Mouse (Mus musculus) adrenal gland, postnatal 14 days (tissue): ENCODE data around the gene Slc36a3. TPM values are rescaled to one million over a fixed set of nuclear protein-coding genes. Genes with fewer than 3 reads are reported as not detected.

Experiments
- DNase-seq: peaks from one replicate; pipeline ENCODE4 v3.0.0; 2021; ENCODE audit warnings: mixed read lengths
- long read RNA-seq, 2 experiments: library from polyadenylated mRNA; stranded (forward); transcript quantifications; one replicate each; pipeline ENCODE4 v2.0.0; 2021
- total RNA-seq: library from RNA; stranded (reverse); gene quantifications from 2 replicates; pipeline ENCODE4 v1.2.3, GENCODE M21; 2021

The Slc36a3 gene
- not detected in 2 replicates for total RNA-seq
- long read RNA-seq, experiment 1, result 0 reads
- long read RNA-seq, experiment 2, result 0 reads

DNA sequence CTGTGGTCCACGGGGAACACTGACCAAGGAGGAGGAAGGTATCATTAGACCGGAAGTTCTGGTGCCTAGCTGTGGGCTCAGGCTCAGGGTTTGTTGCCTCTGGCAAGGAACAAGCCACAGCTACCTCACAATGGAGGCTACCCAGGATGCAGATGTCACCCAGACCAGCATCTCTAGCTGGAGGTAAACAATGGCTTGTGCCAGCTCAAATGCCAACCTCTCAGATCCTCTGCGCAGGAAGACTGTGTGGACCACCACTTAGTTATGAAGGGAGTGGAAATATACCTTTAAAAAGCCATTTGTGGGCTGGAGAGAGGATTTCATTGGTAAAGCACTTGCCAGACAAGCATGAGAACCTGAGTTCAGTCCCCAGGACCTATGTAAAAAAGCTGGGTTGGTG, at the start of gene Slc36a3:
Gene Slc36a3, minus strand, starts transcription at position 101 of the 400 bp plus-strand sequence.
- no peak for DNase-seq

DNA sequence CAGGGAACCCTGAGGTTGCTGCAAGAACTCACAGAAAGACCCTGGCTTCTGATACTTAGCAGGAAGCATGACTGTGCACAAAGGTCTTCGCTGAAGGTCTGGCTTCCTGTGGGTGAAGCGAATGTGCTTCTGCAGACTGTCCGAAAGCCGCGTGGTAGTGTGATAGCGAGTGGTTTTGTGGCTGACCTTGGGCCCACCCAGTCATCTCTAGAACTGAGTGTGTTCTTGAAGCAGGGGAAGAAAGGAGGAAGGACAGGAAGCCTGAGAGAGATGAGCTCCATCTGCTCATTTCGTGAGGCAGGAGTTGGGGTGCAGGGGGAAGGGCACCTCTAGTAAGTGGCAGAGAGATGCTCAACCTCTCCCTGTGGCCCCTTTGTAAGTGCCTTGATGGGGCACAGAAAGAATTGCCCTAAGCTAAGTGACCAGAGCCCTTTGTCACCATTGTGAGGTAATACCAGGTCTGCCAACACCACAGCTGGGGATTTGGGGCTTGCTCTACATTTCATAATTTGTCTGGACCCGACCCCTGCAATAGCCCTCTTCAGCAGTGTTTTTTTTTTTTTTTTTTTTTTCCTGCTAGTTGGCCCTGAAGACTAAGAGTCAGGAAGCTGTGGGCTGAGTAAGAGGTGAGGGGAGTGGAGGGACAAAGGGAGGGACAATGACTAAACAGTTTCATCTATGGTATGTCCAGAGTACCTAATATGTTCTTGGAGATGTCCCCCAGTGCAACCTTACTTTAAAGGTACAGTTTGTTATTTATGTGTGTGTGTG, 46.4 kb upstream of the Slc36a3 start:
- no peak for DNase-seq

DNA sequence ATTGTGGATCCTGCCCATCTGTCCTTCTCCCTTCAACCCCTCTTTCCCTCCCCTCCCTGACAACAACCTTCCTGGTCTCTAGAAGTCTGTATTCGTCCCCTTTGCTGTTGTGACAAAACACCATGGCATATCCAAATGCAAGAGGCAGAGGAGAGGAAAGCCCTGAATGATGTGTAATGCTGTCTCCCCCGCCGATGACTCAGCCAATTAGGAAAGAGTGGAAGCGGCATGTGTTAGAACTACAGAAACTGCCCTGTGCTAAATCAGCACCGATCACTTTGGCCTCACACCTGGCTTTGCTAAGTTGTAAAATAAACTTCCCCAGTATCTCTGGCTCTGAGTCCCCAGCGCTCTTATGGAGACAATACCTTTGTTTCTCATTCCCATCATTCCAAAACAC, 45.6 kb upstream of the Slc36a3 start:
- no peak for DNase-seq

DNA sequence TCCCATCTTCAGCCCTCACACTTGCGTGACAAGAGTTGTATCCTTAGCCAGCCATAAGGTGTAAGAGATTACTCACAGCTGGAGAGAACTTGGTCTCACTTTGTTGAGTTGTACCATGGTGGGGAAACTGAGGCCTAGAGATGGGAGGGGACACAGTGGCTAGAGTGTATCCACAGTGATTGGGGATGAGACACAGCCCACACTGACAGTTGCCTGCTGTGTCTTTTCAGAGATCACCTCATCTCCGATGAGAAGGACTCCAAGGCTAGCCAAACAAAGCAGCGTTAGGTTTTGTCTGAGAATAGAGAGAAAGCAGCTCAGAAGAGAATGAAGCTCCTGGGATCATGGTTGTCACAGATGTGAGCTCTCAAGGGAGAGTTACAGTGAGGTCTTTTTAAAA, 38.7 kb upstream of the Slc36a3 start:
- DNase-seq, result no peak

DNA sequence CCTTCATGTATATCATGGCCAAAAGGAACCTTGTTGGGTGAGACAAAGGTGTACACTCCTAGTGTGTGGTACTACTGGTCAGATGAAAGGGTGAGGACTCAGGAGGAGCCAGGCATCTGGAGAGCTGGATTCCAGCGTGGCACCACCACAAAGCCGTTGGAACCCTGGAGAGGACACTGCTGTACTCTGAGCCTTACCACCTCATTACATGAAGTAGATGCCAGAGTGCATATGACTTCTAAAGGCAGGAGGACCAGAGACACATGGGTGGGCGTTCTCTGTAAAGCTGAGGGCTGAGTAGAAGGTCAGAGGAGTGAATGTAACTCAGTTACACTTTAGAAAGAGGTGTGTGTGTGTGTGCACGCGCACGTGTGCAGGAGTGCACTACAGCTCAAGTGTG, 36.3 kb upstream of the Slc36a3 start:
- no peak for DNase-seq

DNA sequence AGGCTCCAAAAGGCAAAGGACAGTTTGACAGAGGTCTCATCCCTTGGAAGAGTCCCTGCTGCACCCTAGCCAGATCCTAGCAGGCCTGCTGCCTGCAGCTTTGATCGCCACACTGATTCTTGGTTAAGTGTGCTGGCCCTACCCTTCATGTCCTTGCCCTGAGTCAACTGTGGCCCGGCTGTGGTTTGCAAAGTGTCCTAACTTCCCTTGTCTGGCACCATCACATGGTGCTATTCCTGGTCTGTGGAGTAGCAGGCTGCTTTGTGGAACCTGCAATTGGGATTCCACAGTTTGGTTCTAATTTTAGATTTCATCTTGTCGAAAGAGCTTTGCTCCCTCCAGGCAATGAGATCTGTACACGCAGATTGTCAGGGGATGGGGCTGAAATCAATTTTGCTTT, 35.8 kb upstream of the Slc36a3 start:
- no peak for DNase-seq

DNA sequence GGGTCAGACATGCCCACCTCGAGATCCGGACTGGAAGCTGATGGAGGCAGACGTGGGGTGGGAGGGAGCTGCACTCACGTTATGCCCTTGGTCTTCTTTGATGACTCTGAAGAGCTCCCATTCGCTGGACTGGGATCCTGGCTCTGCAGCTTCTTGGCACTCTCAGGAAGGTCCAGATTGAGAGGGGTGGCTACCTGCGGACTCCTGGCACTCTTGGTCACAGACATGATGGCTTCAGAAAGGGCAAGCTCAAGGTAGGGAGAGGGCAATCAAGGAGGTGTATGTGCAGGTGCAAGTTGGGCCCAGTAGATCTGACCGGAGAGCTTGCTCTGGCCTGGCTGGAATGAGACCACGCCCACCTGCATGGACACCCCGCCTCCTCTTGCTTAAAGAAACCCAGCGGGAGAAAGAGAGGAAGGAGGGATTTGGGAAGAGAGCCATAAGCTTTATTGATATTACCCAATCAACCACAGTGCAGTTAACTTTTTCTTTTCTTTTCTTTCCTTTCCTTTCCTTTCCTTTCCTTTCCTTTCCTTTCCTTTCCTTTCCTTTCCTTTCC, 33.3 kb upstream of the Slc36a3 start, which contains the start of gene Slc36a2:
Gene Slc36a2, minus strand, starts transcription at position 345 of the 559 bp plus-strand sequence.
- peak; percentile 60 for DNase-seq

DNA sequence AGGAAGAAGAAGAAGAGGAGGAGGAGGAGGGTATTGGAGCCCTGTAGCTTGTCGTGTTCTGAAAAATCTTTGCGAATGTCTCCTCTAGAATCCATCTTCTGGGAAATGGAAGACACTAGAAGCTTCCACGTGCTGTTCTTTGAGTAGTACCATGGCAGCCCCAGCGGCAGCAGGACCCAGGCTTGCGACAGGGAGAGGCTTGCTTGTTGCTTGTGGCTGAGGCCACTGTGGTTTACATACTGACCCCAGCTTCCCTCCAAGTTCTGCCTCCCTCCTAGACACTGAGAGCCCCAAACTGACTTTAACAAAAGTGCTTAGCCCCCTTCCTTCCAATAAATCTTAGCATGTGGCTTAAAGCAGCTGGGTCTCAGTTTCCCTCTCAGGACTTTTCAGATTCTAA, 32.7 kb upstream of the Slc36a3 start:
- DNase-seq, result no peak

DNA sequence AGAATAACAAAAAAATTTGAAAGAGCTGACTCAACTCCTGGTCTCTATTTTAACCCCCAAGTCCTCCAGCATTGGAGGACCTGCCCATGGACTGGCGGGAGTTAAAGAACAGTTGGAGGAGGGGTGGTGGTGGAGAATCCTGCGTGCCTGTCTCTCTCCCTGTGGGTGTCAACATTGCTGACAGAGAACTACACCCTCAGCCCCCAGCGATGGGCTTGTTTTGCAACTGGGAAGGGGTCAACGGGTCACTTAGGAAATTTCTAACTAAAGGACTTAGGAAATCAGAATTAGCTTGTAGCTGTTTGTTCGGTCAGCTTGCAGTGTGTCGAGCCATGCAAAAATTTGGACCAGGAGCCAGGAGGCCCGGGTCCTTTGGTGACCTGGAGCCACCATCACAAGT, 31.6 kb upstream of the Slc36a3 start:
- peak; percentile 54 for DNase-seq

DNA sequence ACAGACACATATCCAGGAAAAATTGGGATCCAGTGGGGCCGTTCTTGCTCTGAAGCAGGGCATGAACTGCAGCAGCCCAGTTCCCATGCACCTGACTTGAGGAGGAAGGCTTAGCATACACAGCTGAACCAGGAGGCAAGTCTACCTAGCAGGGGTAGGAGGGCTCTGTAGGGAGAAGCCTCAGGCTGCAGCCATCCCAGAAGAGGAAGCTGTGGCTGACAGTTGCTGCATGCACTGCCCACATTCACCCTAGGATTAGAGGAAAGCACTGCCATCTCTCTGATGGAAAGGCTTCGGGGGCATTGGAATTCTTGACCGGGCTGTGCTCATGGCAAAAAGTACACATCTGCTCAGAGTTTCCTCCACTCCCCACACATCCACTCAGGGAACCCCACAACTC, 28.3 kb upstream of the Slc36a3 start:
- no peak for DNase-seq

DNA sequence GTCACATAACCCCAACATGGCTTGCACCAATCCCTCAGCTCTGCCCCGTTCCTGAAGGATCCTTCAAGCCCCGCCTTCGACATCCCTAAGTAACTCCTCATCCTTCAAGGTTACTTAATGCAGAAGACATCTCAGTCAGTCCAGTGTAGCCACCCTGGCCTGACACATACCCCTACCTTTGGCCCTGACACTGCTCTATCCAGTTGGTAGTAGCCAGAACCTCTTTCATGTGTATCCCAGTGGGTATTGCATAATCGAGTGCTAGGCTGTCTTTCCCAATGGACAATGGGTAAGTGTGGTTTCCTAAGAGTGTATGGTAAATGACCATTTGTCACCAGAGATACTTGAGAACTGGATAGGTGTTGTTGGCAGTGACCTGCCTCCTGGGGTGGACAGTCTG, 27.3 kb upstream of the Slc36a3 start:
- peak; percentile 44 for DNase-seq

DNA sequence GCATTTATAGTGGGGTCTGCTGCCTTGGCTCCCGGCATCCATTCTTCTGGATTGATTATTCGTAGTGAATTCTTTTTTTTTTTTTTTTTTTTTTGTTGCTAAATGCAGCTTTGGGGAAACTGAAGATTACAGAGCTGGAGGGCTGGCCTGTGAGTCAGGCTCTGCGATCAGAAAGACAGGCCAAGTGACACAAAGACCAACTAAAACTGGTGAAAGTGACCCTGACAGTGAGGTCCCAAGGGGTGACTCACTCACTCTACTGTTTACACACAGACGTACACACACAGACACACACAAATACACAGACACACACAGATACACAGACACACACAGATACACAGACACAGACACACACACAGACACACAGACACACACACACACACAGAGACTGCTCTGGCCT, 19.0 kb upstream of the Slc36a3 start:
- peak; percentile 30 for DNase-seq

DNA sequence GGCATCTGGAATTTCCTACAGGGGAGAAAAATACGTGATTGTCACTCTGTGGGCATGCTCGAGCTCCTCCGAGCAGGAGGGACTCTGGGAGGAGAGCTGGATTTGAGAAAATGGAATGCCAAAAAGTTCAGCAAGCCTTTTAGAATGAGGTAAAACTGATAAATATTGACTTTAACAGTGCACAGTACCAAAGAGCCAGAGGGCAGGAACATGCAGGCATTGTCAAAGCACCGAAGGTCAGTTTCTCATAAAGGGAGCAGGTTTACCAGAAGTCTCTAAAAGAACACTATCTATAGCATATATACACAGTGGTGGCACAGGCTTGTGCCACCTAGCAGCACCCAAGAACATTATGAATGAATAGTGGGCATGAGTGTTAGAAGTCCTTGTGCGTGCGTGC, 17.4 kb upstream of the Slc36a3 start:
- no peak for DNase-seq

DNA sequence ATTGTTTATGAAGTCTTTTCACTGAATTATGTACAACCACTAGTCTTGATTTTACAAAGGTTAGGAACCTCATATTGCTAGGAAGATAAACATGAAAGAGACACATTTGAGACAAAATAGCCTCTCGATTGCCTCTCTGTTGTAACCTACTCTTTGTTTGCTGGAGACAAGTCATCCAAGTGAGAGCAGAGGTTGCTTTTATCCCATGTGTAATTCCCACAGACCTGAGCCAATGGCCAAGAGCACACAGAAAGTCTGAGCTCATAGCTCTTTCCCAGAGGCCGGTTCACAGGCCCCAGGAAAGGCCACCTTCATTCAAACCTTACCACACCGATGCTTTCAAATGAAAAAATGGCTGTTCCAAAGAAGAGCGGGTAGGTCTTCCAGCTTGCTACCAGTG, 17.0 kb upstream of the Slc36a3 start:
- DNase-seq, result no peak

DNA sequence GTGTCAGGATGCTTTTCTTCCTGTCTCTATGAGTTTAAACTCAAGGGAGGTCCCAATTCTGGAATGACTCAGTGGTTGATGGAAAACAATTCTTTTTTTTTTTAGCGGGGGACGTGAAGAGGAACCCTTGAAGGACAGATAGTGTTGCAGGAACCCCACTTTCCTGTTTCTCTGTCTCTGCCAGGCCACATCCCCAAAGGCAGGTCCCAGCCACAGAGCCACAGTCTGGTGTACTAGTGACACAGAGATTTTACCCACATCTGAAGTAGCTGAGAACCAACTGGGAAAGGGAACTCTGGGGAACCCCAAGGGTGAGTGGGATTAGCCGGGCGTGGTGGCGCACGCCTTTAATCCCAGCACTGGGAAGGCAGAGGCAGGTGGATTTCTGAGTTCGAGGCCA, 14.2 kb upstream of the Slc36a3 start:
- no peak for DNase-seq

DNA sequence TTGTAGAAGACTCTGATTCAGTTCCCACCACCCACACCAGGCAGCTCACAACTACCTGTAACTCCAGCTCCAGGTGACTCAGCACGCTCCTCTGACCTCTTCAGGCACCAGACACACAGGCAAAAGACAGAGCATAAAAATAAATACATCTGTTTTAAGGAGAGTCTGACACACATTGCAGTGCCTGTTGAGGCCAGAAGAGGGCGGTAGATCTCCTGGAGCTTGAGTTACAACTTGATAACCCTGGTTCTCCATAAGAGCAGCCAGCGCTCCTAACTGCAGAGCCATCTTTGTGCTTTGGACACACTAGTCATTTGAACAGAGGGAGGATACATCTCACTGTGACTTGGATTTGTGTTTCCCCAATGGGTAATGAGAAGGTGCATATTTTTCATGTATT, 13.2 kb upstream of the Slc36a3 start:
- peak; percentile 79 for DNase-seq

DNA sequence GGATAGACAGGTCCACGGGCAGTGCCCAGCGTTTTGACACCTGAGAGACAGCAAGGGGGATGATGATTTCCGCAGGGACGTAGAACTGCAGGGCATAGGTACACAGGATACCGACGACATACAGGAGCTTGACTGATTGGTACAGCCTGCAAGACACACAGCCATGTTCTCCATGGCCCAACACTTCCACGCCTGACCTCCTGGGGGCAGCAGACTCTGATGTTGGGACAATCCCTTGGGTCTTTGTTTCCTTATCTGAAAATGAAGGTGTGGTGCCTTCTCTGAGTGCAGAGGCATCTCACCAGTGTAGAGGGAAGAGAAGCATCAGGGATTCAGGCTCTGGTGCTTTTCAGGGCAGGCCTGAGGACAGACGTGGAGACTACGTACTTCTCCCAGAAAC, 11.2 kb upstream of the Slc36a3 start:
- peak; percentile 79 for DNase-seq

DNA sequence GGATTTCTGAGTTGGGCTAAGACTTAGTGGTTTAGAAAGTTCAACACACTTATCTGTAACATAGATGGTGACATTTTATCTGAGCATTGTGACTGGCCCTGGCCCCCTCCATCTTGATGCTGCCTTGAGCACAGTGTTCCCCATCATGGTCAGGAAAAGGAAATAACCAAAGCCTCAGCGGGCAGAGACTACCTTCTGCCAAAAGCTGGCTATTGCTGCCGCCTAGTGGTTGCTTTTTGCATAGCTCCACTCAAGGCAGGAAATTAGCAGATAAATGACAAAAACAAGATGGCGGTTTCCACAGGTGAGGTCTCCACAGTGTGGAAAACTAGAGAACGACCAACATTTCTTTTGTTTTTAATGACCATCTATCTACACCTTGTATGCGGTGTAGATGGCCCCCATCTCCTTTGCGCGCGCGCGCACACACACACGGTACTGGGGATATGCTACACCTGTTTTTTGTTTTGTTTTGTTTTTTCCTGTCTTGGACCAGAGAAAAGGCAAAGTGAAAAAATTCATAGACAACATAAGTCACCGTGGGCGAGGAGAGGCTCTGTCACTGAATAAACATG, 7.4 kb upstream of the Slc36a3 start:
- peak; percentile 91 for DNase-seq

DNA sequence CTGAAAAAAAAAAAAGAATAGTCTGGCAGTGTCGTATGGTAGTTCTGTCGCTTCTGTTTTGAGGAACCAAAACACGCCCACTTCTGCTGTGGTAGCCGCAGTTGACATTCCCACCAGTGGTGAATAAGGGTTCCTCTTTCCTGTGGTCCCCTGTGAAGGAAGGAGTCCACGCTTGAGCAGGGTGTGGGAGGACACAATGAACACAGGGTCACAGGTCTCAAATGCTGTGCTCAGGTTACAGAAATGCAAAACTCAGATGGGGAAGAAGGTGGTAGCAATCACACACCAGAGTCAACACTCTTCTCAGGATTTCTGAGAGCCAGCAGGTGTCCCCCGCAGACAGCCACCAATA, 3.5 kb upstream of the Slc36a3 start:
- DNase-seq, result no peak

DNA sequence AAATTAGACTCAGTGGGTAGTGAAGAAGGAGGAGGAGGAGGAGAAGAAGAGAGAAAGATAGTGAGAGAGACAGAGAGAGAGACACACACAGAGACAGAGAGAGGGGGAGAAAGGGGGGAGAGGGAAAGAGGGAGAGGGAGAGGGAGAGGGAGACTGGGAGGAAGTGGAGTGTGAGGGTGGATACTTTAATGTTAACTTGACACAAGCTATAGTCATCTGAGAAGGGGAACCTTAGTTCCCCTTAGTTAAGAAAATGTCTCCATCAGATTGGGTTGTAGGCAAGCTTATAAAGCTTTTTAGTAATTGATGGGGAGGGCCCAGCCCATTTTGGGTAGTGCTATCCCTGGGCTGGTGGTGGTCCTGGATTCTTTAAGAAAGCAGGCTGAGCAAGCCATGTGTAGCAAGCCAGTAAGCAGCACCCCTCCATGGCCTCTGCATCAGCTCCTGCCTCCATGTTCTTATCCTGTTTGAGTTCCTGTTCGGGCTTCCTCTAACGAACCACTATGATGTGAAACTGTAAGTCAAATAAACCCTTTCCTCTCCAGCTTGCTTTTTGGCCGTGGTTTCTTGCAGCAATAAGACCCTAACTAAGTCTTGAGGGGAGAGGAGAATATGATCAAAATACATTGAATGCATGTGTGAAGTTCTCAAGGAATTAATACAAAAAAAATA, 3.0 kb upstream of the Slc36a3 start:
- no peak for DNase-seq

DNA sequence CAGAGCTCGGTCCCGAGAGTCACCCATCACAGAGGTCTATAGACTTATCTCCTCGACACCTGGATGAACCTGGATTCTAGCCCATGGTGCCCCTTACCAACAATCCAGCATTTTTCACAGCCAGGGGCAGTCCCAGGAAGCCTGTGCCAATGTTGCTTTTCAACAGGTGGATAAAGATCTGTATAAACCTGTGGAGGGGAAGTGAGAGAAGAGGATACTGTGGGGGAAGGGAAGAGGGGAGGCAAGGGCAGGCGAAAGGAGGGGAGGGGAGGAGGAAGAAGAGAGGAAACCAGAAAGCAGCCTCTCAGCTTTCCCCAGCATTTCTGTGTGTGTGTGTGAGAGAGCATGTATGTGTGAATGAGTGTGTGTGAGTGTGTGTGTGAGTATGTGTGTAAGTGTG, 3.0 kb downstream of the Slc36a3 start:
- DNase-seq, result no peak

DNA sequence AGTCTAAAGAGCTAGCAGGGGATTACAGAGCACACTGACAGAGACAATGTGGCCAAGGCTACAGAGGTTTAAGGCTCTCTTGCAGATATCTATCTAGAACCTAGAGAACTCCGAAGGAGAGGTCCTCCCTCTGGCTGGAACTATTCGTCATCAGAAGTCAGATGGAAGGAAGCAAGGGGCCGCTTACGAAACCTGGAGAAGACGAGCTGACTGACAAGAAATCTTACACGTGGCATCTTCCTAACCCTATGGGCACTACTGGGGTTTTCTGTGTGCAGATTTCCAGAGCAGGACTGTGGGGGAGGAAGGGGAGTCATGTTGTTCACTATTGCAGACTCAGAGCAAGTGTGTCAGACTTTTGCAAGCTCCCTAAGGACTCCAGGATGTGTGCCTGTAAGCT, 4.1 kb downstream of the Slc36a3 start:
- no peak for DNase-seq

DNA sequence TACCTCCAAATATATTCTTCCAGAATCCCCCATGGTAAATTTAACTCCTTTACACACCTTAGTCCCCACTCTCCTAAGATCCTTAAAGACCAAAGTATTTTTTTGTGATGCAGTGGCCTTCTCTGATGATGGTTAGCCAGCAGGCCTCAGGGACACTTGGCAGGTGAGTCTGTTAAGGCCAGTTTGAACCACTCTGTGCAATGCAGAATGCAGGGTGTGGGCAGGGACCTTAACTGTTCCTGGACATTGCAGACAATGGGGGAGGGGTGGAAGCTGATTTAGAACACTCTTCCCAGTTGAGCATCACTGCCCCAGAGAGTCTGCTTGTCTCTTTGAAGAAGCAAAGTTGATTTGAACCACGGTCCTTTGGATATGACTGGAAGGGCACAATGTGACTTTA, 4.7 kb downstream of the Slc36a3 start:
- DNase-seq, result no peak
